Mouse (Mus musculus) heart, adult 2 months (tissue): ENCODE data around the gene Fxyd7.

Experiments
- CTCF ChIP-seq: fragments of 200-600 bp; IDR thresholded peaks from 2 replicates; pipeline ENCODE4 v1.8.1; 2022; ENCODE audit warnings: antibody characterized with exemption, mild to moderate bottlenecking, moderate library complexity
- POLR2A ChIP-seq: fragments of 200-500 bp; IDR thresholded peaks from 2 replicates; pipeline ENCODE4 v1.6.1; 2011; ENCODE audit warnings: mild to moderate bottlenecking, low read depth, low read length, control low read depth; ENCODE audit not compliant: insufficient read depth

- TF ChIP-seq CTCF (no peak), POLR2A (no peak)
Observed at GRCm38 (mm10) chr7:31012971-31013370, 38.3 kb downstream of the Fxyd7 start.
